Mouse (Mus musculus): ENCODE measurements around the gene Cap2. TPM values are rescaled to one million over a fixed set of nuclear protein-coding genes. Genes with fewer than 3 reads are reported as not detected.

Gene Cap2
- polyA plus RNA-seq, 1 experiment from 2014 or later = 8.5 TPM

Other genes with a start within 250 kb of the Cap2 start
- not detected in 2 replicates for gene Stmnd1, start 228.1 kb upstream of the Cap2 start, polyA plus RNA-seq (2014; fragmentation: Nextera tagmentation; extraction: Ambion mirVana)
- 1.4 TPM in 2 replicates for gene Rbm24, start 83.4 kb upstream of the Cap2 start, polyA plus RNA-seq (2014; fragmentation: Nextera tagmentation; extraction: Ambion mirVana)
- gene Fam8a1, start 167.7 kb downstream of the Cap2 start, polyA plus RNA-seq (2014; fragmentation: Nextera tagmentation; extraction: Ambion mirVana) = 9.7 and 9.9 TPM in 2 replicates
- 36.2 and 38.0 TPM in 2 replicates for gene Nup153, start 226.1 kb downstream of the Cap2 start, polyA plus RNA-seq (2014; fragmentation: Nextera tagmentation; extraction: Ambion mirVana)

All from stomach, embryonic 14.5 days (tissue).